Mouse (Mus musculus) ovary, postnatal 36 days (tissue): Measurements from ENCODE around the gene Acsl5.

Experiments
- DNase-seq: peaks from one replicate; pipeline ENCODE4 v3.0.0; 2022; ENCODE audit warnings: low spot score, mixed read lengths

Gene Acsl5

GRCm38 (mm10) chr19:55332641-55333268, 81.0 kb downstream of the Acsl5 start:
- DNase-seq: peak; percentile 26

DNA sequence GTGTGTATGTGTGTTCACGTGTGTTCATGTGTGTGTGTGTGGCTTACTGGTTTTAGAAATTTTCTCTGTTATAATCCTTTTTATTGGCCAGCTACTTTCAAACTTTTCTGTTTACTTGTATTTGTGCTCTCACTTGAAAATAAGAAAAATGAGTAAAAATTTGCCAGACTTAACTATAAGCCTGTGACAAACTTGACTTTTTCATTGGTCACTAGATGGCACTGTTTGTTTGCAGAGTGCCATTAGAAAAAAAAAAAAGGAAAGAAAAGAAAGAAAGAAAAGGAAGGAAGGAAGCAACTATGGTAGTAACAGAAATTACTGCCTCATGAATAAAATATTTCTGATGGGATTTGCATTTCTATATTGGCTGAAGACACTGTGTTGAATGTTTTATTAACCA, 84.1 kb downstream of the Acsl5 start:
- no peak for DNase-seq

DNA sequence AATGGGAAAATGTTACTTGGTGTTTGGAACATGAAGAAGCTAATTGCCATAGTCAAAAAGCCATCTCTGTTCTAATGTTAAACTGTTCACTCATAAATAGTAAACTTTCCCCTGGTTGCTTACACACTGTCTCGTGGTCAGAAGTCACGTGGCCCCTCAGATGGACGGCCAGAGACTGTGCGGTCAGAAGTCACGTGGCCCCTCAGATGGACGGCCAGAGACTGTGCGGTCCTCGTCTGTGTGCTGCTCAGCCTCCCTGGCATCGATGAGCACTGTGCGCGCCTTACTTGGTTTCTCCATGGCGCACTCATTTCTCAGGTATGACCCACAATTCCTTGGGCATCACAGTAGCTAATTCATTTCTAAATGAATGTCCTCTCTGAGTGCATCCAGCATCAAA, 84.7 kb downstream of the Acsl5 start:
- DNase-seq: no peak

- no peak for DNase-seq
These were observed 85.3 kb downstream of the Acsl5 start for GRCm38 (mm10) chr19:55337066-55337465.

- no peak for DNase-seq
These were observed 85.9 kb downstream of the Acsl5 start for GRCm38 (mm10) chr19:55337664-55338063.

DNA sequence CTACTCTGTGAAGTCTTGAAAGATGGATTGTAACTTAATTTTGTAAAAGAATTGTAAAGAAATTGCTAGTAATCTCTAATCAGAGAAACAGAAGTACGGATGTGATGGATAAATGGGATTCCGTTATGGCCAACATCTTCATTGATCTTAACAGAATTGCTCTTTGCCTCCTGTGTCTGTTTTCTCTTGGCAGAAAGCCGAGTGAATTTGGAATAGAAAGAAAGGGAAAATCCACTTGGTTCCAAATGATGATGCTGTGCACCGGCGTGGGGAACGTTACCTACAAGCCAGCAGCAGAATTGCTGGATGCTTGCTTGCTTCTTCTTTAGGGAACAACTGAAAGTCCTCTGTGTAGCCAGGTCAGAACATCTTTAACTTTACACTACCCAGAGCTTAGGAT, 88.8 kb downstream of the Acsl5 start:
- DNase-seq: no peak

- no peak for DNase-seq
These were observed 89.6 kb downstream of the Acsl5 start for GRCm38 (mm10) chr19:55341377-55341776.

DNA sequence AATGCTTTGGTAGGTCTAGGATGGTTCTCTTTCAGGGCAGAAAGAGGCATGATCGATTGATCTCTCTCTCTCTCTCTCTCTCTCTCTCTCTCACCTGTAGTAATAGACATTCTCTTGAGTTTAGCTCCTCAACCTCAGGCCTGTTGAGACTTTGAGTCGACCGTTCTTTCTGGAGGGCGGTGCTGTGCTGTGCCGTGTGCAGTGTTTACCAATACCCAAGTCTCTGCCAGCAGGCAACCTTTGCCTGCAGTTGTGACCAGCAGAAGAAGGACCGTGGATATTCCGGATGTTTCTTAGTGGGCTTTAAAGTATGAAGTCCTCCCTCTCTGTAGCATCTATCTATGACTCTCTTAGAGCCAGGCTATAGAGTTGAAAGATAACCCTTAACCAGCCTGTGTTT, 90.7 kb downstream of the Acsl5 start:
- no peak for DNase-seq

GRCm38 (mm10) chr19:55343274-55343673, 91.5 kb downstream of the Acsl5 start:
- no peak for DNase-seq
